Mouse (Mus musculus): Measurements from ENCODE around the gene Myo16. TPM values are rescaled to one million over a fixed set of nuclear protein-coding genes. Genes with fewer than 3 reads are reported as not detected.
A peak's percentile ranks its signal among the peaks of the same experiment; 100 is the strongest.

The Myo16 gene
- polyA plus RNA-seq, 1 experiment from 2014 or later: 2.8 TPM

DNA sequence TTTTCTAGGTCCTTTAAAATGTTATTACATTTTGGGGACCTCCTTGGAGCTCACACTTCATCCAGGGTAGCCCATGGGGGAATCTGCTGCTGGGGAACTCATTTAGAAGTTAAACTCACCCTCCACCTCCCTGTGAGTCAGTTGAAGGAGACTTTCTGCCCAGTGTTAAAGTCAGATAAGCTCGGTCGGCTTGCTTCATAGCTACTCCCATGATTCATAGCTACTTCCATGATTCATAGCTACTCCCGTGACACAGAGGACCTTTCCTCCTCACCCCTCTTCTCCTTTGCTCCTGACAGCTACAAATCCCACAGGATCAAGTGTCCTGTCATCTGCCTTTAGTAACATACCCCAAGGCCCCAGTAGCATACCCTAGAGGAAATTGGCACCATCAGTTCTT, 89.6 kb downstream of the Myo16 start:
- ATAC-seq (ENCODE audit: low FRiP score, low read depth): no peak
- no peak overlapping the region for H3K27ac ChIP-seq

DNA sequence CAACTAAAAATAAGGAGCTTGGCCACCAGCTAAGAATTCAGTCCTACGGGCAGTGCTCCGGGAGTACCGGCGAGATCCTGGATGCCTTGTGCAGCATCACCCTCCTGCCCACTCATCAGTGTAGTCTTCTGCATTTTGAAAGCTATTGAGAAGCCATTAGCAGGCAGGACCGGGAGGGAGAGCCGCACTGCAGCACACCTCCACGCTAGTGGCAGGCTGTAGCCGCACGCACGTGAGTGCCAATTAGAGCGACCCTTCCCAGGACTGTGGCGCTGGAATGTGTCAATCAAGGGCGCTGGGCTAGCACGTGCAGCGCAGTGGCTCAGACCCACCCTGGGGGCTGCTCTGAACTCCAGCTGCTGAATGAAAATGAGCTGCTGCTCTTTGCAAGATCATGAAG, 95.4 kb downstream of the Myo16 start:
- peak; percentile 58; the same call in 1 of the 2 replicates for ATAC-seq (ENCODE audit: low FRiP score, low read depth)
- H3K9ac ChIP-seq: no peak overlapping the region
- H3K4me3 ChIP-seq: no peak overlapping the region
- peak overlapping the region; percentile 53 for H3K4me2 ChIP-seq (replicated peaks)
- H3K36me3 ChIP-seq: no peaks in the 10 kb centered on the region
- no peak overlapping the region for H3K27ac ChIP-seq
- H3K4me1 ChIP-seq: peaks cover 6% of the 10 kb centered on the region; the same call in 1 of the 2 replicates
- H3K27me3 ChIP-seq (replicated peaks): no peaks in the 10 kb centered on the region
- no peaks in the 10 kb centered on the region for H3K9me3 ChIP-seq
- WGBS: 4% methylated on average over 15 of the region's 15 CpGs

More for the DNA sequence above, 89.6 kb downstream of the Myo16 start:
- Histone ChIP-seq H3K9me3 (no peaks in the 10 kb centered on the region), H3K36me3 (no peaks in the 10 kb centered on the region), H3K9ac (no peak overlapping the region), H3K4me3 (no peak overlapping the region), H3K4me1 (no peaks in the 10 kb centered on the region), H3K27me3 (replicated peaks) (no peaks in the 10 kb centered on the region), H3K4me2 (replicated peaks) (no peak overlapping the region)
- 71% methylated on average over 3 of the region's 3 CpGs for WGBS

DNA sequence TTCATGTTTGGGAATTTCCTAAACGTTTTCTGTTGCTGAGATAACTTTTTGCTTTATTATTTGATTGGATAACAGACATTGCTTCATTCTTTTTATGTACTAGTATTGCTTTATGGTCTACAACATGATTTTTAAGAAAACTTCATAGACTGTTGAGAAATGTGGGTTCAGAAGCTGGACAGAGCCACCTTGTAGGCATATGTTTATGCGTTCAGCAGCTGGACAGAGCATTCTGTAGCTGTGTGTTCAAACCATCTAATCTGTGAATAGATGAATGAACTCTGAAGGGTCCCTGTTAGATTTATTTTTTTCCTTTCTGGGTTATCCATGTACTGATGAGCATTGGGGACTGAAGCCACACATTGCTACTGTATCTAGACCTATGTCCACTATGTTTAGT, 102.0 kb downstream of the Myo16 start:
- no peaks in the 10 kb centered on the region for H3K9me3 ChIP-seq
- WGBS: 75% methylated on average over 2 of the region's 2 CpGs
- H3K27ac ChIP-seq: no peak overlapping the region
- no peak for ATAC-seq (ENCODE audit: low FRiP score, low read depth)
- no peak overlapping the region for H3K4me3 ChIP-seq
- H3K36me3 ChIP-seq: no peaks in the 10 kb centered on the region
- H3K27me3 ChIP-seq (replicated peaks): no peaks in the 10 kb centered on the region
- no peak overlapping the region for H3K4me2 ChIP-seq (replicated peaks)
- H3K9ac ChIP-seq: no peak overlapping the region
- no peaks in the 10 kb centered on the region for H3K4me1 ChIP-seq

DNA sequence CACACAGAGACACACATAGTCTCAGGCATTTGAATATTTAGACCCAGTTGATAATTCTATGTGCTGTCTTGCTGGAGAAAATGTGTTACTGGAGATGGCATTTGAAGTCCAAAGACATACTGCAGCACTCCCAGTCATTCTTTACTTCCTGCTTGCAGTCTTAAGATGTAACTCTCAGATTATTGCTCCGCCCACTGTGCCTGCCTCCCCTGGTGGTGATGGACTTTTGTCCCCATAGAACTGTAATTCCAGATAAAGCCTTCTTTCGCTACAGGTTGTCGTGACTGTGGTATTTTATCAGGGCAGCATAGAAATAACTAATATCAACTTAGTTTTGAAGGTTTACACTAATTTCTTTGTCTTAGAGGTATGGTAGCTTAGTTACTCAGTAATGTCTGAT, 102.9 kb downstream of the Myo16 start:
- Histone ChIP-seq H3K4me2 (replicated peaks) (no peak overlapping the region), H3K4me1 (no peaks in the 10 kb centered on the region), H3K9me3 (no peaks in the 10 kb centered on the region), H3K36me3 (no peaks in the 10 kb centered on the region), H3K9ac (no peak overlapping the region), H3K27me3 (replicated peaks) (no peaks in the 10 kb centered on the region), H3K4me3 (no peak overlapping the region), H3K27ac (no peak overlapping the region)
- 91% methylated on average over 3 of the region's 3 CpGs for WGBS
- ATAC-seq (ENCODE audit: low FRiP score, low read depth): no peak

DNA sequence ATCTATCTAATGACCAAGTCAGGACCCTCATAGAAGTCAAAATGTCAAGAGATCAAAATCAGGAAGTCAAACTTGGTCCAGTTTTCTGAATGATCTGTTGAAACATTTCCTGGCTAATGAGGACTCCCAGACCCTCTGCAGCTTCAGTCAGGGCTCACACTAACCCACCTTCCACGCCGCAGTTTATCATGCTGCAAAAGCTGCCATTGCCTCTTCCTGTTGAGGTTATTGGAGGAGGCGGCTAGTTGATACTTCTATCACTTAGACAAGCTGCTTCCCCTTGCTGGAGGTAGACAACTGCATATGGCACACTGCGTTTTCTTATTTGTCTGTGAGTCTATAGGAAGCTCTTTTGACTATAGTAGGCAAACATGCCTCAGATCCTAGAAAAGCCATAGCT, 116.4 kb downstream of the Myo16 start:
- H3K4me3 ChIP-seq: no peak overlapping the region
- no peaks in the 10 kb centered on the region for H3K27me3 ChIP-seq (replicated peaks)
- no peak overlapping the region for H3K4me2 ChIP-seq (replicated peaks)
- no peak overlapping the region for H3K27ac ChIP-seq
- WGBS: 94% methylated on average over 4 of the region's 4 CpGs
- ATAC-seq (ENCODE audit: low FRiP score, low read depth): no peak
- H3K9ac ChIP-seq: no peak overlapping the region
- no peaks in the 10 kb centered on the region for H3K9me3 ChIP-seq
- no peaks in the 10 kb centered on the region for H3K4me1 ChIP-seq
- no peaks in the 10 kb centered on the region for H3K36me3 ChIP-seq

DNA sequence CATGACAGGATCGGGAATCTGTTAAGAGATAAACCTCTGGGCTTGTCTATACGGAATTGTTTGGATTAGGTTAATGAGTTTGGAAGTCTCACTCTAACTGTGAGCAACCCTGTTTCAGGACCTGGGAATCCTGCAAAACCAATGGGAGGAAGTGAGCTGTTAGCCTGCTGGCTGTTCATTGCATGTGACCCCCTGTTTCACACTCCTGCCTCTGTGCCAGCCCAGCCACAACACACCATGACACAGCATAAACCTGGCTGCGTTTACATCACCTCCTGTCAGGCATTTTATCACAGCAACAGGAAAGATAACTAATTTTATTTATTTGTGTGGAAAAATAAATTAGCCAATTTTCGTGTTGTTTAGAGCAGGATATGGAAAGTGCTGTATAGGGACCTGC, 138.9 kb downstream of the Myo16 start:
- H3K27ac ChIP-seq: no peak overlapping the region
- WGBS: 76% methylated on average over 4 of the region's 4 CpGs
- H3K4me3 ChIP-seq: no peak overlapping the region
- ATAC-seq (ENCODE audit: low FRiP score, low read depth): no peak
- no peaks in the 10 kb centered on the region for H3K27me3 ChIP-seq (replicated peaks)
- H3K4me1 ChIP-seq: no peaks in the 10 kb centered on the region
- H3K9ac ChIP-seq: no peak overlapping the region
- no peak overlapping the region for H3K4me2 ChIP-seq (replicated peaks)
- H3K36me3 ChIP-seq: no peaks in the 10 kb centered on the region
- no peaks in the 10 kb centered on the region for H3K9me3 ChIP-seq

DNA sequence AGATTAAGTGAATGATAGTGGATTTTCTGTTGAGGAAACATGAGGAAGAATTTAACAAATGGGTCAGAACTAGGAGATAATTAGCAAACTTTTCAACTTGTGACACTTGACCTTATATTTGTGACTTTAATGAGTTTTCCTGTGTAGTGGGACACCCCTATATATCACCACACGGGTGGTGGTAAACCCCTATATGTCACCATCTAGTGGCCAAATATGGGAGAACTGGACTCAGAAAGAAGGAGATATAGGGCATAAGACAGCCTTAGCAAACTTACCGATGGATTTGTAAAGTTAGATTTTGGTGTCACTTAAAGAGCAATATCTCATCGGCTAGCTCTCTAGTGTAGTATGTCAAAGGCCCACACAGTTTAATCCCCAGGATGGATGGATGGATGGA, 147.1 kb downstream of the Myo16 start:
- WGBS: 55% methylated on average over 3 of the region's 3 CpGs
- Histone ChIP-seq H3K4me1 (no peaks in the 10 kb centered on the region), H3K4me3 (no peak overlapping the region), H3K27me3 (replicated peaks) (no peaks in the 10 kb centered on the region), H3K36me3 (no peaks in the 10 kb centered on the region), H3K4me2 (replicated peaks) (no peak overlapping the region), H3K27ac (no peak overlapping the region), H3K9me3 (no peaks in the 10 kb centered on the region), H3K9ac (no peak overlapping the region)
- no peak for ATAC-seq (ENCODE audit: low FRiP score, low read depth)

DNA sequence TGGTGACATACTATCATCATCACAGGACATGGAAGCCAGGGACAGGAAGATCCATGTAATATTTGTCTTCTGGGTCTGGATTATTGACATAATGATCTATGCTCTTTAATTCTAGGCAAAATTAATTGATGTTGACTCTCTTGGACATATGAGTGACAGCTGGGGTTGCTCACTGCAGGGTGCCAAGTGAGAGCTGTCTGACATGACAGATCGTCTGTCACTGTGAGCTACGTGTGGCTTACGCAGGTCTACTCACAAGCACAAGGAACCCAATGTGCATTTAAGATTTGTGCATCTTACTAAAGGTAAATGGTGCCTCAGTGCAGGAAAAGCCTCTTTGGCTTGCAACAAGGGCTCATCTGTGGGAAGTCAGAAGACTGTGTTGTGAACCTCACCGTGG, 149.3 kb downstream of the Myo16 start:
- H3K9ac ChIP-seq: no peak overlapping the region
- no peaks in the 10 kb centered on the region for H3K36me3 ChIP-seq
- no peak overlapping the region for H3K4me3 ChIP-seq
- no peaks in the 10 kb centered on the region for H3K27me3 ChIP-seq (replicated peaks)
- no peak overlapping the region for H3K4me2 ChIP-seq (replicated peaks)
- 79% methylated on average over 4 of the region's 4 CpGs for WGBS
- no peak for ATAC-seq (ENCODE audit: low FRiP score, low read depth)
- H3K4me1 ChIP-seq: peaks cover 6% of the 10 kb centered on the region
- H3K9me3 ChIP-seq: no peaks in the 10 kb centered on the region
- no peak overlapping the region for H3K27ac ChIP-seq

DNA sequence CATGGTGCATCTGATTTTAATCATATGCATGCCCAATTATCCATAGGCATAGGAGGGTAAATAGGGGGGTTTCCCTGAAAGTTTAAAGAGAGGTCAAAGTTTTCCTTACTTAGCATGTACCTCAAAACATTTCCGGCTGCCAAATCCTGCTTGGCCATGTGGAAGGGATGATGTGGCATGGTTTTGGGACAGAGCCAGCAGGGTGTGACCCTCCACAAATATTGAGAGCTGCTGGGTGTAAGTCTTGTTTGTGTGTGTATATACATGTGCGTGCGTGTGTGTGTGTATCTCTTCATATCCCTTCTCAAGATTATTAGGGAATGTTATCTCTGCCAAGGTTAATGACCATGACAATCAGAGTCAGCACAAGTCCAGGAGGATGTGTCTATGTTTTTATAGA, 150.3 kb downstream of the Myo16 start:
- WGBS: 91% methylated on average over 3 of the region's 3 CpGs
- Histone ChIP-seq H3K4me2 (replicated peaks) (no peak overlapping the region), H3K9ac (no peak overlapping the region), H3K4me3 (no peak overlapping the region), H3K27ac (no peak overlapping the region), H3K9me3 (no peaks in the 10 kb centered on the region), H3K36me3 (no peaks in the 10 kb centered on the region), H3K4me1 (peaks cover 10% of the 10 kb centered on the region), H3K27me3 (replicated peaks) (no peaks in the 10 kb centered on the region)
- no peak for ATAC-seq (ENCODE audit: low FRiP score, low read depth)

DNA sequence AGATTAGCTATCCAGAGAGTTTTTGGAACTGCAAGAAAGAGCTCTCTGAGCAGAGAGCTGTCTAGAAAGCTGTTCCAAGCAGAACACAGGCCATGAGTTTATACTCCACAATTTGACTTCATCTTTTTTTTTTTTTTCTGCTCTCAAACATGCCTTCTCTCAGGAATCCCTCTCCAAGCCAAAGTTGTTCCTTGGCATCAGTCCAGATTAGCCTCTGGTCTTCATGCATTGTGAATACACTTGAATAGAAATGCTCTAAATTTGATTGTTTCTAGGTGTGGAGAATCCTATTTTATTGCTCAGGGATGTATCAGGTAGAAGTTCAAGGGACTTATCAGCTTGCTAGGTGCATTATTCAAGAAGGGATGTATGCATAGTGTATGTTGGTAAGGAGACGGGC, 151.0 kb downstream of the Myo16 start:
- no peaks in the 10 kb centered on the region for H3K27me3 ChIP-seq (replicated peaks)
- H3K4me2 ChIP-seq (replicated peaks): no peak overlapping the region
- no peaks in the 10 kb centered on the region for H3K9me3 ChIP-seq
- peaks cover 10% of the 10 kb centered on the region for H3K4me1 ChIP-seq
- H3K27ac ChIP-seq: no peak overlapping the region
- no peak overlapping the region for H3K4me3 ChIP-seq
- 72% methylated on average over 1 of the region's 1 CpGs for WGBS
- H3K9ac ChIP-seq: no peak overlapping the region
- no peaks in the 10 kb centered on the region for H3K36me3 ChIP-seq
- no peak for ATAC-seq (ENCODE audit: low FRiP score, low read depth)

DNA sequence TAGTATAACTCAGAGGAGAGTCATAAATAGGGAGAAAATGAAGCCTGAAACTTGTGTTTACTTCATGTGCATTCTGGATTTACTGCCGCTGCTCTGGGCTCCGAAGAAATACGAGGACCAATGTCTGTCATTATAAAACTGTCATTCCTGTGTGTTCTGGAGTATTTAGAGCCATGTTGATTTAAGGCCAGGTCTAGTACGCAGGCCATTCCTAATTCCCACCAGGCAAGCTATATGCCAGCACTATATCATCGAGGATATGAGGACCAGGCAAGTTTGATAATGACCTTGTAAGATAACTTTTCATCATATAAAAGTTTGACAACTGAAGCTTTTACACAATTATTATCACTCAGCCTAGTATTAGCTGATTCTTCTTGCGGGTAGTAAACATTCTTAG, 153.6 kb downstream of the Myo16 start:
- Histone ChIP-seq H3K4me2 (replicated peaks) (no peak overlapping the region), H3K36me3 (no peaks in the 10 kb centered on the region), H3K4me3 (no peak overlapping the region), H3K27ac (no peak overlapping the region), H3K27me3 (replicated peaks) (no peaks in the 10 kb centered on the region), H3K9ac (no peak overlapping the region), H3K9me3 (no peaks in the 10 kb centered on the region), H3K4me1 (peaks cover 10% of the 10 kb centered on the region)
- 56% methylated on average over 6 of the region's 6 CpGs for WGBS
- ATAC-seq (ENCODE audit: low FRiP score, low read depth): no peak

DNA sequence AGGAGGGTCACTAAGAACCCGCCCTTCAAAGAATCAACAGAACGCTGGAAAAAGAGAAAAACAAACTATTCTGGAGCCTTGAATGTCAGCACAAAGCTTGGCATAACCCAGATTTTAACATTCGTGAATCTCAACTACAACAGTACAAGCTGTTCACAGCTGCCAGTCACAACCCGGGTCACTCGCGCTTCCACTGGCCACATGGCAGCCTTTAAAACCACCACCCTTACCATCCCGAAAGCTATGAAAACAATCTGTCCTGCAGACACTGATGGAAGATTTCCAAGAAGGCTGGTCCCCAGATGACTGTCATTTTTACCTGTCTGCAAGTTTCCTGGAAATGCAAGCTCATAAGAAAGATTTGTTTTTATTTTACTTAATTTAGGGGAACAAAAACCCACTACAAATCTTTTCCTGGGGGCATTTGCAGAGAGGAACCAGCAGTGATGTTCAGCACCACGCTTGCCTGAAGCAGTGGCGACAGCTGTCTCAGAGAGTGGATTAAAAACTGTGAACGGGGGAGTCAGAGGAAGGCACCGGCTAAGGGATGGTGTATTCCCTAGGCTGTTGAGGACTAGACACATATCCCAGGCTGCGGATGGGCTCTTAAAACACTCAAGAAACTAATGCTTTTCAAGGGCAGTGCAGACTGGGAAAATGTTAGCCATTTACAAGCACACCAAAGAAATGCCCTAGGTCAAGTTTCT, 154.2 kb downstream of the Myo16 start:
- Histone ChIP-seq H3K27me3 (replicated peaks) (no peaks in the 10 kb centered on the region), H3K9ac (no peak overlapping the region), H3K27ac (no peak overlapping the region), H3K4me2 (replicated peaks) (no peak overlapping the region), H3K4me3 (no peak overlapping the region), H3K4me1 (peaks cover 10% of the 10 kb centered on the region), H3K9me3 (no peaks in the 10 kb centered on the region), H3K36me3 (no peaks in the 10 kb centered on the region)
- no peak for ATAC-seq (ENCODE audit: low FRiP score, low read depth)
- 53% methylated on average over 12 of the region's 12 CpGs for WGBS

DNA sequence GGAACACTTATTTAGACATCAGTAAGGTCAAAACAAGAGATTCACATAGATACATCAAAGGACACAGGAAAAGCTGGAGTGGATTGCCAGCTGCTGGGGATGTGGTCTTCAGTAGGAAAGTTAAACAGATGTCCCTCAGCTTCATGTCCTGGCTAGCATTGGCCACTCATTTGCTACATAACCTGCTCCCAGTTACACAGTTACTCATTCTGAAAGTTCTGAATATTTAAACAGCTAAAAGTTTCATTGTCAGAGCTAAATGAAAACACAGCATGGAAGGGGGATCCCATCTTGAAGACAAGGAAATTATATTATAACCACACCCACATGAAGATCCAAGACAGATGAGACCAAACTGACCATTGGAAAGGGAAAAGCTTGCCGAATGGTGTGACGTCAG, 156.8 kb downstream of the Myo16 start:
- Histone ChIP-seq H3K36me3 (no peaks in the 10 kb centered on the region), H3K9me3 (no peaks in the 10 kb centered on the region), H3K27me3 (replicated peaks) (no peaks in the 10 kb centered on the region), H3K4me1 (peaks cover 10% of the 10 kb centered on the region), H3K4me2 (replicated peaks) (no peak overlapping the region), H3K4me3 (no peak overlapping the region), H3K9ac (no peak overlapping the region), H3K27ac (no peak overlapping the region)
- no peak for ATAC-seq (ENCODE audit: low FRiP score, low read depth)
- WGBS: 91% methylated on average over 2 of the region's 2 CpGs
